Mouse (Mus musculus): ENCODE measurements around the gene Kcnk7.

Gene Kcnk7

GRCm38 (mm10) chr19:5725029-5725707, 21.0 kb downstream of the Kcnk7 start:
- no peak for DNase-seq (ENCODE audit: low spot score in 2 of 2)

DNA sequence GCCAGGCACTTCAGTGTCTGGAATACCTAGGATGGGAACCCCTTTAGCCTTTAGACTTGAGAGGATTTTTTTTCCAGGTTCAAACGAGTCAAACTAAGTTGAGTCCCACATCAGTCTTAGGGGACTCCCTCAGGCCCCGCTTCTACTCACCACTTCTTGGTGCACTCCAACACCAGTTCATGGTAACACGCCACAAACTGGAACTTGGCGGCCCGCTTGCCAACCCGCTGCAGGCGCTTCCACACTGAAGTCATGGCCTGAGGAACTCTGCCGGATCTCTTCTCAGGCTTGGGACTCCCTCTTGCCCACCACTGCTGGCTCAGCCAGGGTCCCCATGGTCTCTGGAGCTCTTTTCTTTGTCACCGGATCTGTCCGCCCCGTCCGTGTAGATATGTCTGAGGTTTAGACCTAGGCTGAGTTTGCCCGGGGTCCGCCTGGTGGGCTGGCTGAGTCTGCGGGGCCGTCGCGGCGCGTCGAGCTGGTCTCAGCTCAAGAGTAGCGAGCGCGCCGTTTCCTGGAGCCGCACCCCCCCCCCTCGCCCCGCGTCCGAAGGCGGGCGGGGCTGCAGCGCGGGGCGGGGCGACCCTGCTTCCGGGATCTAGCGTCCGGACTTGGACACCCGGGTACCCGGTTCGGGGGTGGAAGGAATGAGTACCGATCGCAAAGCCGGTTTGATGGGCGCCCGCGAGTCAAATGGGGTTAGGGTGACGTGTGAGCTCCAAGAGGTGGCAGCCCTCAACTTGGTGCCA, 21.8 kb downstream of the Kcnk7 start, which contains the start of gene Ehbp1l1:
Ehbp1l1 (minus strand) TSS at position 551 of the 749 bp plus-strand sequence.
- no peak for DNase-seq (ENCODE audit: low spot score in 2 of 2)

DNA sequence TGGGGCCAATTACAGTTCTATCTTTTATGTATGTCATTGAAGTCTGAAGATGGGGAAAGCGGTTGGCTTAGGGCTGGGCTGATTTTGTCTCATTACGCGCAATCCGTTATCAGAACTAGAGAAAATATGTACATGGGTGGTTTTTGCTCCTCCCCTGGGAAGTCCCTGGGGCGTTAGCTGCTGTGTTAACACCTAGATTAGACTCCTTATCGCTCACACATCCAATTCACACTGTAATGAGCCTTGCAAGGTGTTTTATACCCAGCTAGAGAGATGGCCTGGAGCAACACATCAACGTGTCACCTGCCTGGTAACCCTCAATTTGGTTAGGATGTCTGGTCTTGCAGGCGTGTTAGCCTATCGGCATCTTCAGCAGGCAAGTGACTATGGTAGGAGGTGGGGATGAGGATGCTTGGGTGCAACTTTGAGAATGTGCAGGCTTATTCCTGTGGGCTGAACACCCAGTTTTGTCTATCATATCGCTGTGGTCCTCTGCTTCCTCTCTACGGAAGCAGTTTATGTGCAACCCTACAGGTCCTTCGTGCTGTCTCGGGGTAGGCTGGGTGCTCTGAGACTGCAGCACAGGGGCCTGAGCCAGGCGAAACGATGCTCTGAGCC, 22.9 kb downstream of the Kcnk7 start:
- no peak for DNase-seq (ENCODE audit: low spot score in 2 of 2)

- DNase-seq (ENCODE audit: low spot score in 2 of 2): peak in 1 of 2 experiments; percentile 84
Measured at GRCm38 (mm10) chr19:5727701-5728100, 23.5 kb downstream of the Kcnk7 start.

GRCm38 (mm10) chr19:5728631-5729443, 24.7 kb downstream of the Kcnk7 start:
- peak in 1 of 2 experiments; percentile 70 for DNase-seq (ENCODE audit: low spot score in 2 of 2)

DNA sequence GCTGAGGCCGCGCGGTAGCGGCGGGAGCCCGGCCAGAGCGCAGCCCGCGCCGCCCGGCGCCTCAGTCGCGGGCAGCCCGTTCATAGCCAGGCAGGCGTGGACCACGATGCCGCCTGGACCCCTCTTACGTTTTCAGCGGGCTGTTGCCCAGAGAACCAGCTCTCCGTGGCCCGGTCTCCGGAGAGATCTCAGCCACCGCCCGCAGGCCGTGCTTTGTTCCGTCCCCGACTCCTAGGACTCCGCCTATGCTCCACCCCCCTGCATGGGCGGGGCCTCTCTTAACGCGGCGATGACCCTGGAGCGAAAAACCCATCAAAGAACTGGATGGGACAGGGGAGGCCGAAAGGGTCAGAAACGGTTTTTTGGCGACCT, 25.3 kb downstream of the Kcnk7 start, which contains the start of gene Fam89b:
Fam89b (minus strand) TSS at position 210 of the 372 bp plus-strand sequence.
- peak; percentile 74 to 84 for DNase-seq (ENCODE audit: low spot score in 2 of 2)

- no peak for DNase-seq (ENCODE audit: low spot score in 2 of 2)
Measured at GRCm38 (mm10) chr19:5730314-5731186, 26.4 kb downstream of the Kcnk7 start.

- peak; percentile 92 for DNase-seq (ENCODE audit: low spot score in 2 of 2)
Measured at GRCm38 (mm10) chr19:5731264-5731978, 27.3 kb downstream of the Kcnk7 start.

- DNase-seq (ENCODE audit: low spot score in 2 of 2): no peak
Measured at GRCm38 (mm10) chr19:5734325-5734724, 30.2 kb downstream of the Kcnk7 start.

DNA sequence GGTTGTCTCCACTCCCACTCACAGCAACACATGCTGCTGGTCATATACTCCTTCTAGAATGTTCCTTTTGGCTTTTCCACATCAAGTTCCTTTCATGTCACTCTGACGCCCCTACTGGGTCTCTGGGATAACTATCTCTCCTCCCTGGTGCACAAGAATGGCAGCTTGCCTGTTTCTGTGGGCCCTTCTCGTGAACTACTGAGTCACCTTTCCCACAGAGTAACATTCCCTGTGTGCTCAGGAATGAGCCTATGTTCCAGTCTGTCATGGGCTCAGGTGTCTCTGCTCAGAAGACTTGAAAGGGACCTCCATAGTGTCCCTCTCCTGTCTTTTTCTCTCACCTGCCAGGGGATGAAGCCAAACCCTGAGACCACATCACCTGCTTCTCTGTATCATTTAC, 35.3 kb downstream of the Kcnk7 start:
- no peak for DNase-seq (ENCODE audit: low spot score in 2 of 2)

GRCm38 (mm10) chr19:5740320-5741317, 36.5 kb downstream of the Kcnk7 start, which contains the start of gene Ltbp3:
TSS of gene Ltbp3 (plus strand) at chr19:5740904.
- DNase-seq (ENCODE audit: low spot score in 2 of 2): peak; percentile 60 to 67

DNA sequence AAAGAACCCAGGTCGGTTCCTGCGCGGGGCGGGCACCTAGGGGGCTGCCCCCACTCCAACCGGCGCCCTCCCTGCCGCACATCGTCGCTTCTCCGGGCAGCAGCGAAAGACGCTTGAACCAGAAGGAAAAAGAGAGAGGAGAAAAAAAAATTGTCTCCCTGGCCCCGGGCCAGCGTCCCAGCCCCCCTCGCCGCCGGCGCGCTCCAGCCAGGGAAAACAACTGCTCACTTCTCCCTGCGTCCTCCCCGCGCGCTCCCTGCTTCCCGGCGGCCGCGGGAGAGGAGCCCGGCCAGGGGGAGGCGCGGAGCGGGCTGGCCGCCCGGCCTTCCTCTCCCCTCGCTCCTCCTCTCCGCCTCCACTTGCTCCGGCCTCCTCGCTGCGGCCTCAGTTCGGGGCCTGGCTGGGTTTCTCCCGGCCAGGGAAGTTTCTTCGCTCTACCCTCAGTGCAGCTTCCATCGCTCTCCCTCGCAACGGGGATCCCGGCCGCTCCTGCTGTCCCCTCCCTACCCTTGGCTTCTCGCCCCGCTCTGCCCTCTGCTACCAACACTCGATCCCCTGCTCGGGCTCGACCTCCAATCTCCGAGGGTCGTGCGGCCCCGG, 37.6 kb downstream of the Kcnk7 start:
- peak; percentile 72 to 79 for DNase-seq (ENCODE audit: low spot score in 2 of 2)

- DNase-seq (ENCODE audit: low spot score in 2 of 2): no peak
Measured at GRCm38 (mm10) chr19:5742241-5742641, 38.1 kb downstream of the Kcnk7 start.

DNA sequence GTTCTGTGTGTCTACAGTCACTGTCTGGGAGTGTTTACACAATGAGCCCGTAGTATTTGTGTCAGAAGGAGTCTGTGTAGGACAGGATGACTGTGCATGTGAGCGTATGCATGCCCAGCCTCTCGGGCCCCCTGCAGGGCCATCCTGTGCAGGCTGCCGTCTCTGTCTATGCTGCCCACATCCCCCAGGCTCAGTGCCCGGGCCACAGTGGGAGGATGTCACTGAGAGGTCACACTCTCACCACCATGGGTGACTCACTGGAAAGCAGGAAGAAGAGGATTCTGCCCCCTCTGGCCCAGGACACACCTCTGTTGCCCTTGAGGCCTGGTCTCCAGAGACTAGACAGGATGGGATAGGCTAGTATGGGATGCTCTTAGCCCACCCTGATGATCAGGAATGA, 39.4 kb downstream of the Kcnk7 start:
- no peak for DNase-seq (ENCODE audit: low spot score in 2 of 2)

- no peak for DNase-seq (ENCODE audit: low spot score in 2 of 2)
Measured at GRCm38 (mm10) chr19:5745756-5746710, 41.9 kb downstream of the Kcnk7 start.

DNA sequence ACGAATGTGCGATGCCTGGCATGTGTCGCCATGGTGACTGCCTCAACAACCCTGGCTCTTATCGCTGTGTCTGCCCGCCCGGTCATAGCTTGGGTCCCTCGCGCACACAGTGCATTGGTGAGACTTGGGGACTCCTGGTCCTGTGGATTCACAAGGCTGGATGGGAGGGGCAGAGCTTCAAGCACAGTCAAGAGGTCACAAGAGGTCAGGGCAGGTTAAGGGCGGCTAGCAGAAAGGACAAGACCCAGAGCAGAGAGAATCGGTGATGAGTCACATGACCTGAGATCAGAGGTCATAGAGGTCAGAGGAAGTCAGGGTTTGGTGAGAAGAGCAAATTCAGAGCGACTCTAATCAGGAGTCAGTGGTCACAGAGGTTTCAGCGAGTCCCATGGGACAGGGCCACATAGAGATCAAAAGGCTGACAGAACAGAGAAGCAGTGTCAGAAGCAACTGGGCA, 42.8 kb downstream of the Kcnk7 start:
- DNase-seq (ENCODE audit: low spot score in 2 of 2): no peak

DNA sequence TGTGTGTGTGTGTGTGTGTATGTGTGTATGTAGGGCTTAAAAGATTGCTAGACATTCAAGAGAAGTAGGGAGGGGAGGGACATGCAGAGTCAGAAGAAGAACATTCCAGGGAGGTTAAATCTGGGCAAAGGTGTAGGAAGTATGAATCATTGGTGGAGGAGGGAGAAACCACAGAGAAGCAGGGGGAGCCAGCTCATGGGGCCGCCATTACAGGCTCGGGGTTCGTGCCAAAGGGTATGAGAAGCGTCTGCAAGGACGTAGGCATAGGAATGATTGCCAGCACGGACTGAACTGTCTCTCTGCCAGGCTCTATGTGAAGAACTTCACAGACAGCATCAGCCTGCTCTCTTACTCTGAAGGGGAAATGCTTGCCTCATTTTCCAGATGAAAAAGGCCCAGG, 45.3 kb downstream of the Kcnk7 start:
- DNase-seq (ENCODE audit: low spot score in 2 of 2): no peak
